Mouse (Mus musculus): ENCODE results near the gene Msi2. TPM values are rescaled to one million over a fixed set of nuclear protein-coding genes. Genes with fewer than 3 reads are reported as not detected.
A peak's percentile ranks its signal among the peaks of the same experiment; 100 is the strongest.

The Msi2 gene
- polyA plus RNA-seq, 1 experiment from 2014 or later, result 15.1 TPM

DNA sequence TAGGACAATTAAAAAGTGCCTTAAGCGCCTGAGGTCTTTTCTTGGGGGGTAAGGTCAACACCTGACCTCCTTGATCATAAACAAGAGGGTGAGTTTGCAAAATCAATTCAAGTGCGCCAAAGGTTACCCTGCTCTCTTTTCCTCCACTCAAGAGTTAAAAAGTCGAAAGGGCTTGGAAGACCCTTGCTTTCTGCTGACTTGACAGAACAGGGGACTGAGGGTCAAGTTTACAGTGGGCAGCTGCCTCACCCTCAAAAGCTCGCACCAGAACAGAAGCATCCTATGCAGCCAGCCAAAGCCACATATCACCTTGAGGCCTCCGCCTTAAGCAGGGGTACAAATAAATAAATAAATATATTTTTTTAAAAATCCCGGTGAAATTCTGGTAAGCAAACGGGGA lies 3.0 kb downstream of the Msi2 start:
- Histone ChIP-seq H3K4me2 (ENCODE audit: low read depth, low read length) (peak overlapping the region; percentile 76), H3K9me3 (ENCODE audit: control insufficient read depth, low read length) (no peaks in the 10 kb centered on the region), H3K36me3 (ENCODE audit: control insufficient read depth, insufficient read depth, low read length) (peaks cover 11% of the 10 kb centered on the region), H3K27ac (ENCODE audit: low read length) (no peak overlapping the region), H3K4me3 (ENCODE audit: low read length) (no peak overlapping the region; the same call in 1 of the 2 replicates), H3K27me3 (ENCODE audit: control insufficient read depth, insufficient read depth, low read depth, low read length) (no peaks in the 10 kb centered on the region), H3K9ac (ENCODE audit: low read length) (no peak overlapping the region), H3K4me1 (replicated peaks; ENCODE audit: control insufficient read depth, insufficient read depth, low read length) (peaks cover 15% of the 10 kb centered on the region)
- WGBS, result 42% methylated on average over 7 of the region's 7 CpGs
- ATAC-seq (ENCODE audit: low read depth), result no peak

DNA sequence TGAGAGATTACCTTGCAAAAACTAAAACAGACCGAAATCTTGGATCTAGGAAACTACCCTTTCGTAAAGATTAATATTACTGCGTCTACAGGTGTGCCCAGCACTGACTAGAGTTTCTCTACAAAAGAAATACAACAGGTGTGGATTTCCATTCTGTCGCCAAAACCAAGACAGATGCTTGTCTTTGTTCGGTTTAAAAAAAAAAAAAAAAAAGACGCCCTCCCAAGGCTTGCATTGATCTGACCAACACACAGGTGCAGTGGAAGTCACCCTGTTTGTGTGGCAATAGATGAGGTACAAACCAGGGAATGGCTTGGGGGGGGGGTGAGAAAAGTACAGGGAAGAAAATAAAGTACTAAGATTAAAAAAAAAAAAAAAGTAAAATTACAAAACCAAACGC lies 4.2 kb downstream of the Msi2 start:
- Histone ChIP-seq H3K36me3 (ENCODE audit: control insufficient read depth, insufficient read depth, low read length) (peaks cover 11% of the 10 kb centered on the region), H3K4me3 (ENCODE audit: low read length) (no peak overlapping the region), H3K27me3 (ENCODE audit: control insufficient read depth, insufficient read depth, low read depth, low read length) (no peaks in the 10 kb centered on the region), H3K9ac (ENCODE audit: low read length) (no peak overlapping the region), H3K4me1 (replicated peaks; ENCODE audit: control insufficient read depth, insufficient read depth, low read length) (peaks cover 13% of the 10 kb centered on the region), H3K9me3 (ENCODE audit: control insufficient read depth, low read length) (no peaks in the 10 kb centered on the region), H3K4me2 (ENCODE audit: low read depth, low read length) (no peak overlapping the region), H3K27ac (ENCODE audit: low read length) (no peak overlapping the region)
- ATAC-seq (ENCODE audit: low read depth), result no peak
- 69% methylated on average over 7 of the region's 7 CpGs for WGBS

DNA sequence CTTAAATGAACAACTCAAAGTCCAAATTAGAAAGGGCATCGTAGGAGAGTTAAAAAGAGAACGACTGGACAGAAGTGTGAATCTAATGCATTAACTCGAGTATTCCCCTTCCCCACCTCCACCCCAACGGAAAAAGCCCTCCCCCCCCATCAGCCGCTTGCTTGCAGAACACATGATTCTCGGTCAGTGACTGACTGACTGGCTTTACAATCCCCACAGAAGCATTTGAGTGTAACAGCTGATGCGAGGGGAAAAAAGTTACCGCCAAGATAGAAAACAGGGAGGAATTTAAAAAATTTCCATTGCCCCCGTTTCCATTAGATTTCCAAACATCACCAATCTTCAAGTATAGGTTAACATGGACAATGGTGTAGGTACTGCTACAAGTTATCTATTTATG lies 4.8 kb downstream of the Msi2 start:
- peaks cover 11% of the 10 kb centered on the region for H3K4me1 ChIP-seq (replicated peaks; ENCODE audit: control insufficient read depth, insufficient read depth, low read length)
- no peaks in the 10 kb centered on the region for H3K27me3 ChIP-seq (ENCODE audit: control insufficient read depth, insufficient read depth, low read depth, low read length)
- no peaks in the 10 kb centered on the region for H3K9me3 ChIP-seq (ENCODE audit: control insufficient read depth, low read length)
- 54% methylated on average over 9 of the region's 9 CpGs for WGBS
- H3K4me3 ChIP-seq (ENCODE audit: low read length), result no peak overlapping the region
- no peak overlapping the region for H3K4me2 ChIP-seq (ENCODE audit: low read depth, low read length)
- H3K36me3 ChIP-seq (ENCODE audit: control insufficient read depth, insufficient read depth, low read length), result peaks cover 17% of the 10 kb centered on the region
- H3K27ac ChIP-seq (ENCODE audit: low read length), result no peak overlapping the region
- ATAC-seq (ENCODE audit: low read depth), result no peak
- no peak overlapping the region for H3K9ac ChIP-seq (ENCODE audit: low read length)

DNA sequence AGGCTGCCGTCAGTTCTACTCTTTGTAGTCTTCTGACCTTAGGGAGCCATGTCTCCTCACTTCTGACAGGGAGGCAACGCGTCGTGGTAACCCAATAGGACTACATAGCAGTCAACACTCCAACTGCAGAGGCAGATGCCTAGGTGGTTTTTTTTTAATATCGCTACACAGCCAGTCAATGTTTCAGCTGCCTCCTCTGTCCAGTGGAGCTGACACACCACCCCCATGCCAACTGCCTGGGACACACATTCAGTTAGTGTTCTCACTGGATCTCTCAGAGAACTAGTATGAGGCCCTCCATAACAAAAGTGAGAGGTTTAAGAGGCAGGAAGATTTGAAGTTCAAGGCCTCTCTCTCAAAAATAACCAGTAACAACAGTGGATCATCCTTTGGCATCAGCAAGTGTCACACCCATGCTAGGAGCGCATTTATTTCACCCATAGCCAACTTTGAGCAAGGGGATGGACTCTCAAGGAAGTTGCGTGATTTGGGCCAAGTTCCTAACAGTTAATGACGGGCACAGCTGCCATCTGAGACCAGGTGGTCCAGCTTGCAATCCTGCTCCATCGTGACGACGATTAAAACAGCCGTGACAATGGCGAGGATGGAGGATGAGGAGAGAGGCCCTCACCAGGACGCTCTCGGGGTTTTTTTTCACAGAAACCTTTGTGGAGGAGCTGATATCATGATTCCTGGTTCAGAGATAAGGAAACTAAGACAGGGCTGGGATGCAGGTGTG lies 8.3 kb downstream of the Msi2 start:
- no peak for ATAC-seq (ENCODE audit: low read depth)
- Histone ChIP-seq H3K4me1 (replicated peaks; ENCODE audit: control insufficient read depth, insufficient read depth, low read length) (no peaks in the 10 kb centered on the region), H3K9me3 (ENCODE audit: control insufficient read depth, low read length) (no peaks in the 10 kb centered on the region), H3K4me2 (ENCODE audit: low read depth, low read length) (no peak overlapping the region), H3K27me3 (ENCODE audit: control insufficient read depth, insufficient read depth, low read depth, low read length) (no peaks in the 10 kb centered on the region), H3K27ac (ENCODE audit: low read length) (no peak overlapping the region), H3K36me3 (ENCODE audit: control insufficient read depth, insufficient read depth, low read length) (peaks cover 30% of the 10 kb centered on the region), H3K4me3 (ENCODE audit: low read length) (no peak overlapping the region), H3K9ac (ENCODE audit: low read length) (no peak overlapping the region)
- 86% methylated on average over 15 of the region's 15 CpGs for WGBS

DNA sequence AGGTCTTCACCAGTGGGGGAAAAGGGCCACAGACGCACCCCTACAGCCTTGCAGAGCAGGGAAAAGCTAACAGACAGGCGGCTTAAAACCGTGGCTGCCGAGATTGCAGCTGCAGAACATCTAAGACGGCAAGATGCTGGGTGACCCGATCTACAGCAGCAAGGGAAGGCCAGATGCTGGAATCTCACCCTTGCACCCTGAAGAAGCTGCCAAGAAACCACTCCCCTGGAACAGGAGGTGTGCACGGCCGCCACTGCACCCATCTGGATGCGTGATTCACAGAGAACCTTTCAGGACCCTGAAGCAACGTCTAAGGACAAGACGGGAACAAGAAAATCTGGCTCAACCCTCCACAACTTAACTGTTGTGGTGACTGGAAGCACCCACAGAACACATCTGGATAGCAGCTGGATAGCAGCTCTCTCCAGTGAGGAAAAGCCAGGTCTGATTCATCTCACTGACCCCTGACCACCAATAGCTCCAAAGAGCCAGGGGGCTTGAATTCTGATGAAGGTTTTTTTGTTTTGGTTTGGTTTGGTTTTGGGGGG lies 11.0 kb downstream of the Msi2 start:
- ATAC-seq (ENCODE audit: low read depth), result no peak
- no peak overlapping the region for H3K9ac ChIP-seq (ENCODE audit: low read length)
- H3K9me3 ChIP-seq (ENCODE audit: control insufficient read depth, low read length), result no peaks in the 10 kb centered on the region
- no peak overlapping the region for H3K27ac ChIP-seq (ENCODE audit: low read length)
- H3K36me3 ChIP-seq (ENCODE audit: control insufficient read depth, insufficient read depth, low read length), result peaks cover 30% of the 10 kb centered on the region
- H3K4me2 ChIP-seq (ENCODE audit: low read depth, low read length), result no peak overlapping the region
- peaks cover 12% of the 10 kb centered on the region for H3K4me1 ChIP-seq (replicated peaks; ENCODE audit: control insufficient read depth, insufficient read depth, low read length)
- no peaks in the 10 kb centered on the region for H3K27me3 ChIP-seq (ENCODE audit: control insufficient read depth, insufficient read depth, low read depth, low read length)
- 72% methylated on average over 11 of the region's 11 CpGs for WGBS
- H3K4me3 ChIP-seq (ENCODE audit: low read length), result no peak overlapping the region

DNA sequence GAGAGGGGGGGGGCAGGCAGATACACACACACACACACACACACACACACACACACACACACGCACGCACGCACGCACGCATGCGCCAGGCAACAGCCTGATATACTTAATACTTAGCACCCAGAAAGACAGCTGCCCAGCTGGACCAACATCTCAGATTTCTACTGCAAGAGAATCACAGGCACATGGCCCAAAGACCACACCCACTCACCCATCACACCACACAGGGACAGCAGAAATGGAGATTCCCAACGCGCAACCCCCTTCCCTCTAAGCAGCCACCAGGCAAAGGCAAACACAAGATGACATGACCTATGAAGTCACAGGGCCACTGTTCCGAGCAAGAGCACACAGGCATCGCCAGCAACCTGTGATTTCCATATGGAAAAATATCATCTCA lies 13.6 kb downstream of the Msi2 start:
- no peak for ATAC-seq (ENCODE audit: low read depth)
- Histone ChIP-seq H3K27me3 (ENCODE audit: control insufficient read depth, insufficient read depth, low read depth, low read length) (no peaks in the 10 kb centered on the region), H3K9ac (ENCODE audit: low read length) (no peak overlapping the region), H3K27ac (ENCODE audit: low read length) (no peak overlapping the region), H3K9me3 (ENCODE audit: control insufficient read depth, low read length) (no peaks in the 10 kb centered on the region), H3K4me3 (ENCODE audit: low read length) (no peak overlapping the region), H3K4me1 (replicated peaks; ENCODE audit: control insufficient read depth, insufficient read depth, low read length) (peaks cover 12% of the 10 kb centered on the region), H3K36me3 (ENCODE audit: control insufficient read depth, insufficient read depth, low read length) (peaks cover 24% of the 10 kb centered on the region), H3K4me2 (ENCODE audit: low read depth, low read length) (no peak overlapping the region)
- WGBS, result 80% methylated on average over 10 of the region's 10 CpGs

DNA sequence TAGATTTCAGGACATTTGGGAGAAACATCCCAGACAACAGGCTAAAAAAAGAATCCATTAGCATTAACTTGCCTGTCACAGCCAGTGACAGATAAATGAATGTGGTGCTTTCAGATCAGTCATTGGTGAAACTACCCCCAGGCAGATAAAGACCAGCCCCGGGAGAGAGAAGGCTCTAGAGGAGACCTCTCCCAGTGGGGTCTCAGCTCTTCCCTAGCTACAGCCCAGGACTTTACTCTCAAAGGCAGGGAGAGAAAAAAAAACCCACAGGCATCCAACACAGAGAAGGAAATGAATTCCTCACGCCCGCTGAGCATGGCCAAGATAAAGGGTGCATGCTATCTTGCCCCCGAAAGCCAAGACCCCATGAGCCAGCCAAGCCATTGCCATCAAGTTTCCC lies 15.1 kb downstream of the Msi2 start:
- Histone ChIP-seq H3K36me3 (ENCODE audit: control insufficient read depth, insufficient read depth, low read length) (peaks cover 18% of the 10 kb centered on the region), H3K27me3 (ENCODE audit: control insufficient read depth, insufficient read depth, low read depth, low read length) (no peaks in the 10 kb centered on the region), H3K4me1 (replicated peaks; ENCODE audit: control insufficient read depth, insufficient read depth, low read length) (peaks cover 12% of the 10 kb centered on the region), H3K9me3 (ENCODE audit: control insufficient read depth, low read length) (no peaks in the 10 kb centered on the region), H3K4me3 (ENCODE audit: low read length) (no peak overlapping the region), H3K27ac (ENCODE audit: low read length) (no peak overlapping the region), H3K9ac (ENCODE audit: low read length) (no peak overlapping the region), H3K4me2 (ENCODE audit: low read depth, low read length) (no peak overlapping the region)
- ATAC-seq (ENCODE audit: low read depth), result no peak
- WGBS, result 56% methylated on average over 4 of the region's 4 CpGs

DNA sequence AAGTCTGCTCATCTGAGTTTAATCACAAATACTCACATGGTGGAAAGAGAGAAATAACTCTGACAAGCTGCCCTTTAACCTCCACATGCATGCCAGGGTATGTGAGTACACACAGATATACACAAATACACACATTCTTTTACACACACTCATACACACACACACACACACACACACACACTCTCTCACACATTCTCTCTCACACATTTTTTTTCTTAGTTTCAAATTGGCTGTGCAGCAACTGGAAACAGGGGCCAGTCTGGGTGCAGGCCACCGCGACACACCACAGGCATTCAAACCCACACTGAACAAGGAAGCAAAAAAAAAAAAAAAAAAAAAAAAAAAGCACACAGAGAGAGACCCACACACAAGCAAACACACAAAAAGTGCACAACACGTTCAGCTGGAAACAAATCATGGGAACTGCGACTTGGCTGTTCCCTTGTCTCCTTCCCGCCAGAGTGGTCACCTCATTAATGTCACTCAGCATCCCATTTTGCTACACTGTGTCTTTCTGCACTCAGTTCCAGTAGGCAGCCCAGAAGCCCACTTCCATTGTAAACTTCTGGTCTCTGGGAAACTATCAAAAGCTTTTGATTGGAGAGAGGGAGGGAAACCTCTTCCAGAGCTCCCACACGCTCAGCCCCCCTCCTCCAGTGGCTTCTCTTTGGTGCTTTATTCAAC lies 16.2 kb downstream of the Msi2 start:
- Histone ChIP-seq H3K4me3 (ENCODE audit: low read length) (no peak overlapping the region), H3K36me3 (ENCODE audit: control insufficient read depth, insufficient read depth, low read length) (peaks cover 18% of the 10 kb centered on the region), H3K4me1 (replicated peaks; ENCODE audit: control insufficient read depth, insufficient read depth, low read length) (peaks cover 12% of the 10 kb centered on the region), H3K9me3 (ENCODE audit: control insufficient read depth, low read length) (no peaks in the 10 kb centered on the region), H3K9ac (ENCODE audit: low read length) (no peak overlapping the region), H3K4me2 (ENCODE audit: low read depth, low read length) (no peak overlapping the region), H3K27me3 (ENCODE audit: control insufficient read depth, insufficient read depth, low read depth, low read length) (no peaks in the 10 kb centered on the region), H3K27ac (ENCODE audit: low read length) (no peak overlapping the region)
- 49% methylated on average over 6 of the region's 6 CpGs for WGBS
- peak; percentile 87 for ATAC-seq (ENCODE audit: low read depth)

DNA sequence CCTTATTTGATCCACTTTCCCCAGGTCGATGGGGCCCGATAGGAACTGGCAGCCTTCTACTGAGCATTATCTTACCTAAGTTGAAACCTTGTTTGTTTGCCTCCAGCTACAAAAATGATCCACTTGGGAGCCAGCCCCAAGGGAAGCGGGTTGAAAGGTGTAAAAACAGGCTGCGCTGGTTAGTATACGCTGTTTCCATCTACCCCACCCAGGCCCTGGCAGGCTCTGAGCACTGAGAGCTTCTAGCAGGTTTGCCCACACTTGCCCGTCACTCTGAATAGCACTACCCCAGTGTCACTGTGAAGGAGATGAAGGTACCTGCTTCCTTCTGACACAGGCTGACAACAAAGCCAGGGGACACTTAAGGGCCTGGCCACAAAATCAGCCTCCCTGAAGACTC lies 17.3 kb downstream of the Msi2 start:
- Histone ChIP-seq H3K4me2 (ENCODE audit: low read depth, low read length) (no peak overlapping the region), H3K4me3 (ENCODE audit: low read length) (no peak overlapping the region), H3K9ac (ENCODE audit: low read length) (no peak overlapping the region), H3K4me1 (replicated peaks; ENCODE audit: control insufficient read depth, insufficient read depth, low read length) (peaks cover 14% of the 10 kb centered on the region), H3K27me3 (ENCODE audit: control insufficient read depth, insufficient read depth, low read depth, low read length) (no peaks in the 10 kb centered on the region), H3K36me3 (ENCODE audit: control insufficient read depth, insufficient read depth, low read length) (peaks cover 14% of the 10 kb centered on the region; the same call in 1 of the 2 replicates), H3K9me3 (ENCODE audit: control insufficient read depth, low read length) (no peaks in the 10 kb centered on the region), H3K27ac (ENCODE audit: low read length) (no peak overlapping the region)
- WGBS, result 88% methylated on average over 6 of the region's 6 CpGs
- no peak for ATAC-seq (ENCODE audit: low read depth)
